Mouse (Mus musculus) ovary, postnatal 10 days (tissue): ENCODE data around the gene Erich6b.

Experiments used
- DNase-seq: peaks from one replicate; pipeline ENCODE4 v3.0.0; 2022; ENCODE audit warnings: low spot score

The Erich6b gene

GRCm38 (mm10) chr14:75707771-75708170, 65.7 kb downstream of the Erich6b start:
- DNase-seq: no peak

DNA sequence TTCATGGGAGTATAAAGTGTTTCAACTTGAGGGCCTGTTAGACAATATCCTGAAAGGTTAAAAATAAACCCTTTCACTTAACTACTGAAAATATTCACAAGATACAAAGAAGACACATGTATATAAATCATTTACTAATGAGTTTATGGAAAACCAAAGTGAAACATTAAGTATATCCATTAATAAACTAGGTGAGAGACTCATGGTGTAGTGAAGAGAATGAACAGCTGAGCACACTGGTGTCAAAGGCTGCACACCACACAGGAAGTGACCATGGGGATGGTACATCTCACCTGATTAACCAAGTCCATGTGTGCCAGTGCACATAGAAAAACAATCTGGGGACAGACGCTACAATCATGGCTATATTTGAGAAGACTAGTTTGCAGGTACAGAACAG, 66.9 kb downstream of the Erich6b start:
- DNase-seq: no peak

DNA sequence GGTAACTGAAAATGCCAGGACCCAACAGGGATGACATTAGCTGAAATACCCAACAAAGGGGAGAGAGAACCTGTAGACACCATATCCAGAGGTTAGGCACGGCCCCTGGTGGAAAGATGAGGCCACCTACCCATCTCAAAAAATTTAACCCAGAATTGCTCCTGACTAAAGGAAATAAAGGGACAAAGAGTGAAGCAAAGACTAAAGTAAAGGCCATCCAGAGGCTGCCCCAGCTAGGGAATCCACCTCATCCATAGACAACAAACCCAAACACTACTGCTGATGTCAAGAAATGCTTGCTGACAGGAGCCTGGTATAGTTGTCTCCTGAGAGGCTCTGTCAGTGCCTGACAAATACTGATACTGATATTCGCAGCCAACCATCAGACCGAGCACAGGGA, 69.7 kb downstream of the Erich6b start:
- no peak for DNase-seq

DNA sequence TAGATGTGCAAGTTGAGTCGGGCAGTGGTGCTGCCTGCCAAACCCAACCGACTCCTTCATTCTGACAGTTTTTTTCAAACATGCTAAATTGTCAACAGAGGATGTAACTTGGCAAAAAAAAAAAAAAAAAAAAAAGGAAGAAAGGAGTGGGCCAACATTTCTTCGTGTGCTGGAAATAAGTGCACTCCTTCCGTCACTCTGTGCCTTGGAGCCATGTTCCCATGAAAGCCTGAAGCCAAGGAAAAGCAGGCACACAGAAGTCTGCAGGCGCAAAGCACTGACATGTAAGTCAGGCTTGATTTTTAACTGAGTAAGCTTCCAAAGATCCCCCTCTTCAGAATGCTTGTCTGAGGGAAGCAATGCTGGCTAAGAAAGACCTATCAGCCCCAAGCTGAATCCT, 70.6 kb downstream of the Erich6b start:
- DNase-seq: no peak

DNA sequence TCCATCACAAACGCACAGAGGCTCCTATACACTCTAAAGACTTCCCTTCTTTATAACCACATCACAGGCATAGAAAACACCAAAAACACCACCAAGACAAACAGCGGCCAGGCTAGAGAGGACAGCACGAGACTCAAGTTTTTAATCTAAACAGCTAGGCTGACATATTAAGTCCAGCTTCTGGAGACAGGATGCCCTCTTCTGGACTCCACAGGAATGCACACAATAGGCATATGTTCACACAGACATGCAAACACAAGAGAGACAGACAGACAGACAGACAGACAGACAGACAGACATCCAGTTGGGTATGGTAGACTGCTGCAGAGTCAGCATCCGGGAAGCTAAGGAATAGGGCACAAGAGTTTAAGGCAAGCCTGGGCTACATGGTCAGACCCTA, 71.6 kb downstream of the Erich6b start:
- DNase-seq: no peak

DNA sequence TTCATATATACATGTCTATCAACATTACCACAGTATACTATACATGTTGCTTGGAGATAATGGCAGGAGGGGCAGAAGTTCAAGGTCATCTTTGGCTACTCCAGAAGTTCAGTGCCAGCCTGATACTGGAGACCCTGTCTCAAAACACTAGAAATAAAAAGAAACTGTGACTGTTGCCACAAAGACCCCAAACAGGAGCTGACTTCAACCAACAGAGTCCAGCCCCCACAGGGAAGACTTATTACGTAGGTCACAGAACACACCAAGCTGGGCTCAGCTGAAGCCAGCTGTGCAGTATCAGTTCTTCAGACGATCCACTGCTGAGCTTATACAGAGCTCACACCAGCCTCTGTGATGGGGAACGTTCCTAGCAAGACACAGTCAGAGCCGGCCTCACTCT, 74.4 kb downstream of the Erich6b start:
- DNase-seq: no peak
